Mouse (Mus musculus) thymus, adult 2 months (tissue): ENCODE results near the gene Zfp369.

Experiments used
- CTCF ChIP-seq: fragments of 200-500 bp; IDR thresholded peaks from 2 replicates; pipeline ENCODE4 v1.5.1; 2012; ENCODE audit warnings: mild to moderate bottlenecking, control low read depth, low read length, moderate library complexity, borderline replicate concordance; ENCODE audit not compliant: control insufficient read depth, poor library complexity, insufficient read depth; ENCODE audit errors: extremely low read depth
- POLR2A ChIP-seq: fragments of 200-500 bp; IDR thresholded peaks from 2 replicates; pipeline ENCODE4 v1.6.1; 2012; ENCODE audit warnings: mild to moderate bottlenecking, low read length, control low read depth, moderate library complexity; ENCODE audit not compliant: control insufficient read depth, poor library complexity, insufficient read depth; ENCODE audit errors: extremely low read depth

- TF ChIP-seq POLR2A, result no peak
- no peak for TF ChIP-seq CTCF
Observed at GRCm38 (mm10) chr13:65258175-65258954, 20.2 kb upstream of the Zfp369 start.
